In the genomic region with DNA sequence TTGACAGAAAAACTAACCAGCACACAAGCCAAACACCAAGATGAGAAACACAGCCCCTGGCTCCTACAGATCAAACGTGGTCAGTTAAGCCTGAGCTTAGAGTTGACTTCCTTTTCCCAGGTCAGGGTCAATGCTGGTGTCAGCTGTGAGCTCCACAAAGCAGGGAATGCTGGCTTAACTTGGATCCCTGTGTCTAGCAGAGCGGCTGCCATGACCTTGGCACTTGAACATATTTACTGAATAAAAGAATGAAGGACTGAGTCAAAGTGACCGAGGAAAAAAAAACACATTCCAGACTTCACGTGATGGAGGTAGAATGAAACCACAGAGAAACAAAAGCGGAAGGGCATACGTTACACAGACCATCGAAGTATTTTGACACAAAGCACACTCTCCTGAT, we compare ENCODE assay signal across 17 mouse cellular contexts.
DNase-seq lines count a peak whose midpoint lies in the region; ATAC-seq lines count a peak whose summit lies in the region.
"Had no signal": no experiment of that assay in that cellular context is flagged by ENCODE, and none has a peak within 500 bp of the region (broad histone marks: within the 10 kb centered on the region; RNA-seq: fewer than 3 reads in every experiment).

No protein-coding gene starts in this region.

- DNase-seq in adrenal gland, adult 2 months: peak; percentile 38
- no peak for DNase-seq in adrenal gland, adult 18-20 months (ENCODE audit: low spot score in 2 of 2)
- DNase-seq in lung, postnatal 36 days: peak; percentile 3
- no peak for DNase-seq in lung, postnatal 14 days
- DNase-seq in Muller cell, postnatal 12 days (ENCODE audit: inconsistent ontology term): peak; percentile 41
- DNase-seq: B cell, adult 2 months; cerebellum, adult 11 months; cerebellum, adult 2 months; cerebellum, adult 9-11 months; cerebellum, postnatal 25 days; forebrain, postnatal 0 days; gastrocnemius, postnatal 25 days; heart, adult 2 months had no signal

- ATAC-seq in granulocyte monocyte progenitor cell, adult 5-6 weeks (replicated peaks; ENCODE audit: poor library complexity, severe bottlenecking): peak; percentile 42
- ATAC-seq in frontal cortex, adult (ENCODE audit: low TSS enrichment): no peak
- ATAC-seq: forebrain, embryonic 14.5 days; forebrain, postnatal 0 days; intestine, postnatal 0 days had no signal

Comparison
In these comparisons a context has a peak if more than half of its experiments do, and no peak if none do; other contexts are left out.
1. DNase-seq: peak in adrenal gland, adult 2 months (single experiment), lung, postnatal 36 days (single experiment) and Muller cell, postnatal 12 days (single experiment); none in adrenal gland, adult 18-20 months (0 of 2) and lung, postnatal 14 days (single experiment).